Mouse (Mus musculus) ES-Bruce4 (cell line): ENCODE measurements around the gene Frmd4b. TPM values are rescaled to one million over a fixed set of nuclear protein-coding genes. Genes with fewer than 3 reads are reported as not detected.

Source experiments
- H3K27ac ChIP-seq: 2 replicates; pipeline ENCODE4 v1.5.1; 2012; ENCODE audit warnings: low read length, inconsistent platforms; ENCODE audit not compliant: insufficient read depth
- H3K27me3 ChIP-seq: 2 replicates; pipeline ENCODE4 v1.6.1; 2012; ENCODE audit warnings: mild to moderate bottlenecking, low read length, inconsistent platforms; ENCODE audit not compliant: control insufficient read depth, poor library complexity, insufficient read depth, severe bottlenecking
- H3K36me3 ChIP-seq: 2 replicates; pipeline ENCODE4 v1.6.1; 2012; ENCODE audit warnings: inconsistent platforms, mild to moderate bottlenecking, low read length, moderate library complexity; ENCODE audit not compliant: control insufficient read depth, poor library complexity, insufficient read depth, severe bottlenecking
- H3K4me1 ChIP-seq: one replicate; pipeline ENCODE4 v1.8.1; 2011; ENCODE audit warnings: low read length; ENCODE audit not compliant: control insufficient read depth, insufficient read depth
- H3K4me3 ChIP-seq: 2 replicates; pipeline ENCODE4 v1.5.1; 2011; ENCODE audit warnings: low read depth, mild to moderate bottlenecking, low read length
- H3K9ac ChIP-seq: 2 replicates; pipeline ENCODE4 v1.6.1; 2012; ENCODE audit warnings: low read depth, mild to moderate bottlenecking, inconsistent platforms; ENCODE audit not compliant: poor library complexity, severe bottlenecking
- H3K9me3 ChIP-seq: replicated peaks from 2 replicates; pipeline ENCODE4 v1.6.1; 2012; ENCODE audit warnings: mild to moderate bottlenecking, low read length, inconsistent platforms; ENCODE audit not compliant: control insufficient read depth, poor library complexity, insufficient read depth, severe bottlenecking
- CTCF ChIP-seq: IDR thresholded peaks from one replicate; pipeline ENCODE4 v1.8.1; 2011; ENCODE audit warnings: low read depth, low read length
- EP300 ChIP-seq: IDR thresholded peaks from 2 replicates; pipeline ENCODE4 v1.6.1; 2011; ENCODE audit warnings: low read depth, low read length; ENCODE audit not compliant: insufficient read depth
- POLR2A ChIP-seq: IDR thresholded peaks from one replicate; pipeline ENCODE4 v1.8.1; 2011; ENCODE audit warnings: low read length; ENCODE audit not compliant: insufficient read depth
- polyA plus RNA-seq: library from polyadenylated mRNA; stranded (reverse); fragments of >200 nt; gene quantifications from 2 replicates; pipeline ENCODE4 v1.2.4, GENCODE M21; 2011; ENCODE audit warnings: low read depth; ENCODE audit not compliant: missing spikeins, insufficient read depth, insufficient read length

The Frmd4b gene
- polyA plus RNA-seq, 1 experiment, result 27.8 TPM

DNA sequence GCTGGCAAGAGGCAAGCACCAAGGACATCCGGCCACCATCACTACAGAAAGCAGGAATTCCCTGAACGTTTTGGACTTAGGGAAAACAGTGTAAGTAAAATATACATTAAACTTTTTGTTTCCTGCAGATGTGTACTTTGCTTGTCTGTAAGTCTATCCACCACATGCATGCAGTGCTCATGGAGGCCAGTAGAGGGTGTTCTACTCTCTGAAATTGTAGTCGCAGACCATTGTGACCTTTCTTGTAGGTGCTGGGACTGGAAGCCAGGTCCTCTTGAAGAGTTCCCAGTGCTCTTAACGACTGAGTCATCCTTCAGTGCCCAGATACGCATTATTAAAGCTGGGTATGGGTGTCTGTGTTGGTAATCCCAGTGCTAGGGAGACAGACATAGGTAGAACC lies 126.3 kb downstream of the Frmd4b start:
- Histone ChIP-seq H3K9ac (no peak overlapping the region), H3K27me3 (no peaks in the 10 kb centered on the region), H3K36me3 (no peaks in the 10 kb centered on the region), H3K4me1 (no peaks in the 10 kb centered on the region), H3K9me3 (no peaks in the 10 kb centered on the region), H3K4me3 (no peak overlapping the region), H3K27ac (no peak overlapping the region)
- no peak for TF ChIP-seq CTCF
- no peak for TF ChIP-seq POLR2A
- TF ChIP-seq EP300, result no peak

DNA sequence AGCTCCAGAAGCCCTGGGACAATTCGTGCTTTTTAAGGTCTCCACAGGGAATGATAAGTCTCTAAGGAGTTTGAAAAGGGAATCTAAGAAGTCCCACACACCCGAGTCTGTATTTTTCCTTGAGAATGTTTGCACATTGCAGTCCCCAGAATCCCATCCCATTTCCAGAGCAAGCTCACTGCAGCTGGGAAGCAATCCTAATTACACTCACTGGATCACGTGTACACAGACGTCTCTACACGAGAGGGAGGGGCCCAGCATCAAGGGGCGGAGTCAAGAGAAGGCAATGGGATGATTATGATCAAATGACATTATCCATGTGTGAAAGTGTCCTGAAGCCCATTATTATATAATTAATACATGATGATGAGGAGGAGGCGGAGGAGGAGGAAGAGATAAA lies 128.5 kb downstream of the Frmd4b start:
- H3K36me3 ChIP-seq, result no peaks in the 10 kb centered on the region
- H3K4me1 ChIP-seq, result no peaks in the 10 kb centered on the region
- no peaks in the 10 kb centered on the region for H3K27me3 ChIP-seq
- TF ChIP-seq POLR2A (no peak), EP300 (no peak), CTCF (no peak)
- no peak overlapping the region for H3K27ac ChIP-seq
- no peaks in the 10 kb centered on the region for H3K9me3 ChIP-seq
- H3K4me3 ChIP-seq, result no peak overlapping the region
- H3K9ac ChIP-seq, result no peak overlapping the region

DNA sequence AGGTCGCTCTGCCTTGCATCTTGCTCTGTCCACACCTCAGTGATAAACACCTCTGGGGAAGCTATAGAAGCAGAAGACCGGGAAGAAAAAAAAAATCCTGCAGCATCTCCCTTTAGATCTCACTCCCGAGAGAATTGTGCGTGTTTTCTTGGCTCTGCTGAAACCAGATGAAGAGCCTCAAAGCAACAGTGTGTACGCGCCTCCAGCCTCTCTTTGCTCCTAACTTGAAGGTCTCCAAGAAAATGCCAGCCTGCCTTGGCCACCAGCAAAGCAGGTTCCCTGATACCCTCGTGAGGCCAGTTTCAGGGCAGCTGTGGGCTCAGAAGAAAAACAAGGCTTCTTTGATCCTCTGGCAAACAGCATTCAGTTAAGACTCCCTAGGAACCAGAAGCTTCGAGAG lies 129.1 kb downstream of the Frmd4b start:
- no peak overlapping the region for H3K27ac ChIP-seq
- no peak for TF ChIP-seq CTCF
- no peak for TF ChIP-seq EP300
- TF ChIP-seq POLR2A, result no peak
- no peak overlapping the region for H3K4me3 ChIP-seq
- no peak overlapping the region for H3K9ac ChIP-seq
- H3K9me3 ChIP-seq, result no peaks in the 10 kb centered on the region
- no peaks in the 10 kb centered on the region for H3K36me3 ChIP-seq
- no peaks in the 10 kb centered on the region for H3K27me3 ChIP-seq
- H3K4me1 ChIP-seq, result no peaks in the 10 kb centered on the region

DNA sequence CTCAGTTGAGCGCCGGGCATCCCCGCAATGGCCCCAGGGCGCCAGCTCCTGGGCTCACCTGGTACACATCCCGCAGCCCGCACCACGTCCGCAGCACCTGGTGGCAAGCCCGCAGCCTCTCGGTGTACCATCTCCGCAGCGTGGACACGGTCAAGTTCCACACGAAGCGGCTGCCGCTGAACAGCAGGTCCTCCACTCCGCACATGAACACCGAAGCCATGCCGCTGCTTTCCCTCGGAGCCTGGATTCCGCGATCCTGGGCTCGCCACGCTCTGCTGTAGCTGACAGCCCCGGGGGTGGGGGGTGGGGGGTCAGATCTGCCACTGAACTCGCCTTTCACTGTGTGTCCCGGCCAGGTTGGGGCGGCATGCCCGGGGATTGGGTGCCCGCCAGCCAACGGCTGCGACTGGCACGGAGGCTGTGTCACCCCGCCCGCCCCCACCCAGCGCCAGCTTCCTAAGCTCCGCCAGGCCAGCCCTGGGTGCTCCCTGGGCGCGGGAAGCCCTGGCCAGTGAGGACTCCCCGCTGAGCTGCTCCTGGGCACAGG lies 129.7 kb downstream of the Frmd4b start:
- peak overlapping the region; percentile 56 for H3K9ac ChIP-seq
- H3K27me3 ChIP-seq, result no peaks in the 10 kb centered on the region
- no peaks in the 10 kb centered on the region for H3K4me1 ChIP-seq
- TF ChIP-seq POLR2A (no peak), CTCF (no peak), EP300 (no peak)
- no peaks in the 10 kb centered on the region for H3K36me3 ChIP-seq
- peak overlapping the region; percentile 73 for H3K4me3 ChIP-seq
- no peak overlapping the region for H3K27ac ChIP-seq
- no peaks in the 10 kb centered on the region for H3K9me3 ChIP-seq

DNA sequence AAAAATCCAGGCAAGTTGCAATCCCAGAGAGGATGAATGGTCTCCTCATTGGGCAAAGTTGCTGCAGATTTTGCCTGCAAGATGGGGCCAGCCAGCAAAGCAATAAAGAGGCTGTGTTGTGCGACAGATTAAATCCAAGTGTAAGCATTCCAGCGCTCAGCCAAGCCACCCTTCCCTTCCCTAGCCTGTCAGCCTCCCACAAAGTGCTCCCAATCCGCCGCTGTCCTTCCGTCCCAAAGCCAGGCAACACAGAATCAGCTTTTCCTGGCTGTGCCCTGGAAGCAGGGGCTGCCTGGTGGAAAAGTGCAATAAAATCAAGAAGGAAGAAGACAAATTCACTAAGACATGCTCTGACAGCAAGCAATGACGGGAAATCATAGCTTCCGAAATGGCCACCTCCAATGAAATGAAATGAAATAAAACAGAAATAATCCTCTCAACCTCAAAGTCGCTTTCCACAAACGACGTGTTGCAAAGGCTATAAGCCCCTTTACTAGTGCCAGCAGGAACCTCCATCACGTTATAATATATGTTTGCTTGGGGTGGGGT lies 130.5 kb downstream of the Frmd4b start:
- TF ChIP-seq POLR2A (no peak), CTCF (no peak), EP300 (no peak)
- Histone ChIP-seq H3K36me3 (no peaks in the 10 kb centered on the region), H3K4me1 (no peaks in the 10 kb centered on the region), H3K9ac (peak overlapping the region; percentile 56; the same call in 1 of the 2 replicates), H3K9me3 (no peaks in the 10 kb centered on the region), H3K27me3 (no peaks in the 10 kb centered on the region), H3K4me3 (peak overlapping the region; percentile 73; the same call in 1 of the 2 replicates), H3K27ac (no peak overlapping the region)

DNA sequence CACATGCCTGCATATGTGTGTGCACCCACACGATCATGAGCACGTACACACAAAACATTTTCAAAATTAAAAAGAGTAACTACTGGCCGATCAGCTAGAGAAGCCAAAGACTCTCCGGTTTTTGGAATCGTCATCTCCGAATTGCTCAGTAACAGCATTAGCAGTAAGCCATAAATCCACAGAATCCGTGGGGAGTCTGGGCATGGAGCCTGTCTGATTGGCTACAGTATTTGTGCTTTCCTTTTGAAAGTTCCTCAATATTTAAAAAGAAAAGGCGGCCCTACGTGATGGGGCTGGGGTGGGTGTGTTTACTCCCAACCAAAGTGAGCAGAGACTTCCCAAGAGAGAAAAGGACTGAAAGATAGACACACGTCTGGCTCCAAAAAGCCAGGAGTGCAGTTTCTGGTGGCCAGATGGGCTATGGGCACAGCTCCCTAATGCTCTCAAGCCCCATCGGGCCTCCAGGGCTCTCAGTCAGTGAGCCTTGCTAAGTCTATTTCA lies 131.4 kb downstream of the Frmd4b start:
- Histone ChIP-seq H3K36me3 (no peaks in the 10 kb centered on the region), H3K9ac (no peak overlapping the region), H3K9me3 (no peaks in the 10 kb centered on the region), H3K27me3 (no peaks in the 10 kb centered on the region), H3K4me1 (no peaks in the 10 kb centered on the region), H3K4me3 (no peak overlapping the region), H3K27ac (no peak overlapping the region)
- TF ChIP-seq EP300 (no peak), CTCF (no peak), POLR2A (no peak)
